ENCODE assay signal across 13 mouse cellular contexts in genomic region chr12:108841181-108841580, GRCm38 (mm10). TPM values are rescaled to one million over a fixed set of nuclear protein-coding genes. Genes with fewer than 3 reads are reported as not detected.
DNase-seq lines count a peak whose midpoint lies in the region; ATAC-seq and TF ChIP-seq lines count a peak whose summit lies in the region.
"Had no signal": no experiment of that assay in that cellular context is flagged by ENCODE, and none has a peak within 500 bp of the region (broad histone marks: within the 10 kb centered on the region; RNA-seq: fewer than 3 reads in every experiment).

No protein-coding gene starts in this region.

- peak; percentile 73 for DNase-seq in kidney, adult 11 months
- peak; percentile 67 for DNase-seq in kidney, adult 2 months
- DNase-seq in kidney, postnatal 25 days, result peak; percentile 53 to 80
- peak; percentile 79 to 91 for DNase-seq in lung, postnatal 4 days
- no peak for DNase-seq in embryo, embryonic 10 days (ENCODE audit: low spot score)
- DNase-seq in spleen, adult 12 weeks (ENCODE audit: low spot score), result no peak
- DNase-seq: adrenal gland, postnatal 25 days; cerebellum, adult 11-12 months; heart, adult 2 months; heart, postnatal 36 days; left cerebral cortex, postnatal 4 days; liver, postnatal 0 days had no signal

- H3K4me2 ChIP-seq in kidney, embryonic 14.5 days (replicated peaks; ENCODE audit: low read depth, low read length), result no peak overlapping the region

- no peaks in the 10 kb centered on the region for H3K27me3 ChIP-seq in kidney, embryonic 14.5 days (ENCODE audit: control insufficient read depth, insufficient read depth, low read length)
- H3K27me3 ChIP-seq in kidney, adult 2 months (replicated peaks; ENCODE audit: control insufficient read depth, insufficient read depth, low read length), result no peaks in the 10 kb centered on the region

- TF ChIP-seq CTCF in kidney, adult 2 months (conservative IDR thresholded peaks at IDR 0.05; ENCODE audit: insufficient read depth, insufficient read length, low read depth, low read length), result no peak

- no peak for TF ChIP-seq POLR2A in kidney, adult 2 months (IDR thresholded peaks at IDR 0.05; ENCODE audit: low read depth, low read length)

- 81% methylated on average over 6 of the region's 6 CpGs for WGBS in kidney, embryonic 14.5 days
- WGBS in kidney, adult 2 months, result 65% methylated on average over 6 of the region's 6 CpGs

- peaks cover 39% of the 10 kb centered on the region for H3K36me3 ChIP-seq in kidney, embryonic 14.5 days (ENCODE audit: control insufficient read depth, insufficient read depth, low read length)
- no peaks in the 10 kb centered on the region for H3K36me3 ChIP-seq in kidney, adult 2 months (ENCODE audit: control insufficient read depth, insufficient read depth, low read length)

- H3K4me1 ChIP-seq in kidney, embryonic 14.5 days (ENCODE audit: control insufficient read depth, insufficient read depth, low read length), result peaks cover 19% of the 10 kb centered on the region
- H3K4me1 ChIP-seq in kidney, adult 2 months (ENCODE audit: control insufficient read depth, insufficient read depth, low read length), result peaks cover 11% of the 10 kb centered on the region

- H3K9me3 ChIP-seq in kidney, embryonic 14.5 days (ENCODE audit: control insufficient read depth, low read length), result no peaks in the 10 kb centered on the region

- no peak overlapping the region for H3K9ac ChIP-seq in kidney, embryonic 14.5 days (ENCODE audit: low read depth, low read length)
- H3K9ac ChIP-seq: liver, postnatal 0 days had no signal

- H3K4me3 ChIP-seq in kidney, embryonic 14.5 days (ENCODE audit: low read length), result no peak overlapping the region
- H3K4me3 ChIP-seq in kidney, adult 2 months (ENCODE audit: insufficient read depth, low read depth, low read length), result no peak overlapping the region
- H3K4me3 ChIP-seq: heart, adult 2 months had no signal

- no peak for ATAC-seq in kidney, embryonic 14.5 days (ENCODE audit: low FRiP score, low TSS enrichment)
- ATAC-seq: liver, postnatal 0 days had no signal

- no peak overlapping the region for H3K27ac ChIP-seq in kidney, embryonic 14.5 days (ENCODE audit: low read depth, low read length)
- H3K27ac ChIP-seq in kidney, adult 2 months (ENCODE audit: insufficient read depth, low read depth, low read length), result peak overlapping the region; percentile 48; the same call in 1 of the 2 replicates
- H3K27ac ChIP-seq: heart, adult 2 months had no signal

RNA-seq across cellular contexts. Expression of gene Slc25a47, which starts 5.3 kb away (rescaled TPM):
- polyA plus RNA-seq in kidney, embryonic 14.5 days (2014; fragmentation: Nextera tagmentation; extraction: Ambion mirVana), result 7.6 and 9.0 TPM in 2 replicates
- polyA plus RNA-seq in kidney, adult 2 months (2012; rRNA removed), result 7.0 and 9.2 TPM in 2 replicates

RNA-seq across cellular contexts. Expression of gene Slc25a29, which starts 5.5 kb away (rescaled TPM):
- 7.5 and 9.0 TPM in 2 replicates for polyA plus RNA-seq in kidney, embryonic 14.5 days (2014; fragmentation: Nextera tagmentation; extraction: Ambion mirVana)
- polyA plus RNA-seq in kidney, adult 2 months (2012; rRNA removed), result 12.7 and 14.3 TPM in 2 replicates

RNA-seq across cellular contexts. Expression of gene Yy1, which starts 48.4 kb away (rescaled TPM):
- 23.2 and 24.2 TPM in 2 replicates for polyA plus RNA-seq in kidney, embryonic 14.5 days (2014; fragmentation: Nextera tagmentation; extraction: Ambion mirVana)
- 13.5 and 14.1 TPM in 2 replicates for polyA plus RNA-seq in kidney, adult 2 months (2012; rRNA removed)

RNA-seq across cellular contexts. Expression of gene Wdr25, which starts 52.2 kb away (rescaled TPM):
- polyA plus RNA-seq in kidney, embryonic 14.5 days (2014; fragmentation: Nextera tagmentation; extraction: Ambion mirVana), result 3.4 and 6.0 TPM in 2 replicates
- polyA plus RNA-seq in kidney, adult 2 months (2012; rRNA removed), result 19.5 and 21.3 TPM in 2 replicates

RNA-seq across cellular contexts. Expression of gene Wars, which starts 52.8 kb away (rescaled TPM):
- polyA plus RNA-seq in kidney, embryonic 14.5 days (2014; fragmentation: Nextera tagmentation; extraction: Ambion mirVana), result 62.4 and 107 TPM in 2 replicates
- 54.4 and 57.2 TPM in 2 replicates for polyA plus RNA-seq in kidney, adult 2 months (2012; rRNA removed)

Comparison
In these comparisons a context has a peak if more than half of its experiments do, and no peak if none do; other contexts are left out.
1. DNase-seq: peak in kidney, adult 11 months (single experiment), kidney, adult 2 months (single experiment), kidney, postnatal 25 days (2 of 2) and lung, postnatal 4 days (2 of 2); none in embryo, embryonic 10 days (single experiment) and spleen, adult 12 weeks (single experiment).